Mouse (Mus musculus) lung, postnatal 0 days (tissue): Measurements from ENCODE around the gene Pnpo.

Source experiments
- CTCF ChIP-seq: IDR thresholded peaks from 2 replicates; pipeline ENCODE4 v1.5.1; 2016; ENCODE audit warnings: antibody characterized with exemption, mild to moderate bottlenecking
- EP300 ChIP-seq: IDR thresholded peaks from 2 replicates; pipeline ENCODE4 v1.6.1; 2016; ENCODE audit warnings: antibody characterized with exemption, mild to moderate bottlenecking, control low read depth

GRCm38 (mm10) chr11:96969746-96970145, 26.0 kb upstream of the Pnpo start:
- TF ChIP-seq EP300 (no peak), CTCF (no peak)
